Mouse (Mus musculus) neural tube, embryonic 14.5 days (tissue): ENCODE data around the gene Muc5b. TPM values are rescaled to one million over a fixed set of nuclear protein-coding genes. Genes with fewer than 3 reads are reported as not detected.

Experiments
- ATAC-seq: fragments of 200-750 bp; cut with Nextera tagmentation; 2 replicates; pipeline ENCODE4 v1.8.0; 2017; ENCODE audit warnings: low read depth, mild to moderate bottlenecking, moderate TSS enrichment, moderate library complexity
- H3K27ac ChIP-seq: fragments of 300-500 bp; sonication (generic); 2 replicates; pipeline ENCODE4 v1.5.1; 2014; ENCODE audit warnings: low read depth, mild to moderate bottlenecking, control low read depth, low read length, moderate library complexity, mixed read lengths
- H3K27me3 ChIP-seq: fragments of 300-500 bp; sonication (generic); 2 replicates; pipeline ENCODE4 v1.6.1; 2014; ENCODE audit warnings: low read length; ENCODE audit not compliant: control insufficient read depth, insufficient read depth
- H3K36me3 ChIP-seq: fragments of 300-500 bp; sonication (generic); 2 replicates; pipeline ENCODE4 v1.6.1; 2014; ENCODE audit warnings: low read length, mixed read lengths; ENCODE audit not compliant: control insufficient read depth, insufficient read depth
- H3K4me1 ChIP-seq: fragments of 300-500 bp; sonication (generic); 2 replicates; pipeline ENCODE4 v1.6.1; 2014; ENCODE audit warnings: low read length; ENCODE audit not compliant: control insufficient read depth, insufficient read depth
- H3K4me2 ChIP-seq: fragments of 300-500 bp; sonication (generic); 2 replicates; pipeline ENCODE4 v1.6.1; 2014; ENCODE audit warnings: mild to moderate bottlenecking, low read depth, low read length, control low read depth
- H3K4me3 ChIP-seq: fragments of 300-500 bp; sonication (generic); 2 replicates; pipeline ENCODE4 v1.5.1; 2014; ENCODE audit warnings: low read depth, low read length, control low read depth, mixed read lengths
- H3K9ac ChIP-seq: fragments of 300-500 bp; sonication (generic); replicated peaks from 2 replicates; pipeline ENCODE4 v1.6.1; 2014; ENCODE audit warnings: low read depth, mild to moderate bottlenecking, control low read depth, low read length, mixed read lengths
- H3K9me3 ChIP-seq: fragments of 300-500 bp; sonication (generic); 2 replicates; pipeline ENCODE4 v1.6.1; 2016; ENCODE audit warnings: low read length; ENCODE audit not compliant: control insufficient read depth
- WGBS: fragments of 180-500 bp; shearing (Covaris S2); extraction: QIAGEN DNeasy Blood & Tissue Kit; methylation state at CpG from one replicate; pipeline ENCODE4 v1.1.7; 2014; 5-methylcytosine and 5-hydroxymethylcytosine counted together
- polyA plus RNA-seq: library from polyadenylated mRNA; unstranded; fragments of >200 nt; fragmentation: Nextera tagmentation; extraction: Ambion mirVana; gene quantifications from 2 replicates; pipeline ENCODE4 v1.2.1, GENCODE M21; 2014

The Muc5b gene
- polyA plus RNA-seq, 1 experiment from 2014 or later, result 0.05 TPM

GRCm38 (mm10) chr7:141818267-141818666 lies 20.6 kb upstream of the Muc5b start:
- Histone ChIP-seq H3K27me3 (no peaks in the 10 kb centered on the region), H3K27ac (no peak overlapping the region), H3K9ac (no peak overlapping the region), H3K4me1 (no peaks in the 10 kb centered on the region), H3K9me3 (no peaks in the 10 kb centered on the region), H3K4me3 (no peak overlapping the region), H3K36me3 (no peaks in the 10 kb centered on the region), H3K4me2 (no peak overlapping the region)
- WGBS, result 82% methylated on average over 3 of the region's 3 CpGs
- ATAC-seq, result no peak

GRCm38 (mm10) chr7:141822582-141823261 lies 16.1 kb upstream of the Muc5b start:
- no peak overlapping the region for H3K4me3 ChIP-seq
- no peaks in the 10 kb centered on the region for H3K36me3 ChIP-seq
- 51% methylated on average over 4 of the region's 4 CpGs for WGBS
- no peaks in the 10 kb centered on the region for H3K27me3 ChIP-seq
- H3K4me1 ChIP-seq, result no peaks in the 10 kb centered on the region
- no peak overlapping the region for H3K4me2 ChIP-seq
- no peak overlapping the region for H3K9ac ChIP-seq
- no peak for ATAC-seq
- no peaks in the 10 kb centered on the region for H3K9me3 ChIP-seq
- H3K27ac ChIP-seq, result no peak overlapping the region

- Histone ChIP-seq H3K27ac (no peak overlapping the region), H3K36me3 (no peaks in the 10 kb centered on the region), H3K9me3 (no peaks in the 10 kb centered on the region), H3K4me3 (no peak overlapping the region), H3K27me3 (no peaks in the 10 kb centered on the region), H3K4me1 (no peaks in the 10 kb centered on the region), H3K9ac (no peak overlapping the region), H3K4me2 (no peak overlapping the region)
- 79% methylated on average over 6 of the region's 6 CpGs for WGBS
- ATAC-seq, result no peak
Observed at GRCm38 (mm10) chr7:141823699-141824098, 15.2 kb upstream of the Muc5b start.

GRCm38 (mm10) chr7:141824398-141824797 lies 14.5 kb upstream of the Muc5b start:
- Histone ChIP-seq H3K9ac (no peak overlapping the region), H3K4me3 (no peak overlapping the region), H3K27me3 (no peaks in the 10 kb centered on the region), H3K9me3 (no peaks in the 10 kb centered on the region), H3K4me2 (no peak overlapping the region), H3K4me1 (no peaks in the 10 kb centered on the region), H3K27ac (no peak overlapping the region), H3K36me3 (no peaks in the 10 kb centered on the region)
- ATAC-seq, result no peak
- WGBS, result 93% methylated on average over 9 of the region's 9 CpGs

GRCm38 (mm10) chr7:141835941-141836340 lies 2.9 kb upstream of the Muc5b start:
- Histone ChIP-seq H3K9ac (no peak overlapping the region), H3K27ac (no peak overlapping the region), H3K4me2 (no peak overlapping the region), H3K9me3 (no peaks in the 10 kb centered on the region), H3K27me3 (no peaks in the 10 kb centered on the region), H3K4me3 (no peak overlapping the region), H3K36me3 (no peaks in the 10 kb centered on the region), H3K4me1 (no peaks in the 10 kb centered on the region)
- no peak for ATAC-seq
- WGBS, result 82% methylated on average over 7 of the region's 7 CpGs

- Histone ChIP-seq H3K9ac (no peak overlapping the region), H3K36me3 (no peaks in the 10 kb centered on the region), H3K9me3 (no peaks in the 10 kb centered on the region), H3K4me3 (no peak overlapping the region), H3K4me1 (no peaks in the 10 kb centered on the region), H3K27ac (no peak overlapping the region), H3K27me3 (no peaks in the 10 kb centered on the region), H3K4me2 (no peak overlapping the region)
- ATAC-seq, result no peak
- WGBS, result 88% methylated on average over 8 of the region's 8 CpGs
Observed at GRCm38 (mm10) chr7:141836423-141836822, 2.4 kb upstream of the Muc5b start.

- Histone ChIP-seq H3K4me3 (no peak overlapping the region), H3K36me3 (no peaks in the 10 kb centered on the region), H3K9ac (no peak overlapping the region), H3K9me3 (no peaks in the 10 kb centered on the region), H3K4me1 (no peaks in the 10 kb centered on the region), H3K4me2 (no peak overlapping the region), H3K27me3 (no peaks in the 10 kb centered on the region), H3K27ac (no peak overlapping the region)
- no peak for ATAC-seq
- WGBS, result 88% methylated on average over 10 of the region's 10 CpGs
Observed at GRCm38 (mm10) chr7:141840354-141840753, 1.5 kb downstream of the Muc5b start.

GRCm38 (mm10) chr7:141861046-141861445 lies 22.2 kb downstream of the Muc5b start:
- Histone ChIP-seq H3K27me3 (no peaks in the 10 kb centered on the region), H3K4me3 (no peak overlapping the region), H3K36me3 (no peaks in the 10 kb centered on the region), H3K9ac (no peak overlapping the region), H3K4me2 (no peak overlapping the region), H3K27ac (no peak overlapping the region), H3K4me1 (no peaks in the 10 kb centered on the region), H3K9me3 (no peaks in the 10 kb centered on the region)
- WGBS, result 88% methylated on average over 4 of the region's 4 CpGs
- ATAC-seq, result no peak

- H3K4me2 ChIP-seq, result no peak overlapping the region
- no peaks in the 10 kb centered on the region for H3K4me1 ChIP-seq
- H3K27ac ChIP-seq, result no peak overlapping the region
- no peak overlapping the region for H3K9ac ChIP-seq
- H3K36me3 ChIP-seq, result peaks cover 16% of the 10 kb centered on the region
- WGBS, result 80% methylated on average over 5 of the region's 5 CpGs
- ATAC-seq, result no peak
- H3K9me3 ChIP-seq, result no peaks in the 10 kb centered on the region
- H3K4me3 ChIP-seq, result no peak overlapping the region
- H3K27me3 ChIP-seq, result no peaks in the 10 kb centered on the region
Observed at GRCm38 (mm10) chr7:141869644-141870043, 30.8 kb downstream of the Muc5b start.
